Mouse (Mus musculus): Measurements from ENCODE around the gene Il23a. TPM values are rescaled to one million over a fixed set of nuclear protein-coding genes. Genes with fewer than 3 reads are reported as not detected.

The Il23a gene
- total and polyA plus RNA-seq, 3 experiments: 0.32 to 3.6 (median 0.49) TPM

GRCm38 (mm10) chr10:128309654-128310053 is 11.1 kb upstream of the Il23a start:
- dilution Hi-C loops (cut with MboI; ENCODE audit: extremely low pct_ligation_motif_present, extremely low pct_unique_long_range_greater_than_20kb, low sequenced_read_pairs): no loop called here

GRCm38 (mm10) chr10:128303126-128304021 is 4.8 kb upstream of the Il23a start, which contains the start of gene Pan2:
Gene Pan2, plus strand, starts transcription at chr10:128303335.
- Histone ChIP-seq H3K9ac (ENCODE audit: insufficient read depth, low read depth) (peak within 1 kb of the TSS; percentile 98), H3K27ac (ENCODE audit: insufficient read depth, low read depth) (peak within 1 kb of the TSS; percentile 83), H3K36me3 (replicated peaks in 1 of 2; ENCODE audit: control insufficient read depth in 1 of 2, insufficient read depth in 1 of 2, low read length in 1 of 2) (peaks cover 3 to 20% of the 10 kb centered on the region in 2 experiments), H3K4me2 (ENCODE audit: insufficient read depth, low read depth, poor library complexity, severe bottlenecking) (peak within 1 kb of the TSS; percentile 97), H3K27me3 (replicated peaks) (no peaks in the 10 kb centered on the region), H3K9me3 (replicated peaks; ENCODE audit: low read length) (no peaks in the 10 kb centered on the region), H3K4me3 (replicated peaks in 1 of 3; ENCODE audit: low read depth in 2 of 3, low read length in 2 of 3, poor library complexity in 1 of 3) (peak within 1 kb of the TSS; percentile 70 to 95 (median 80)), H3K79me2 (replicated peaks; ENCODE audit: control insufficient read depth, extremely low read depth, insufficient read depth, poor library complexity, severe bottlenecking) (no peaks in the 10 kb centered on the region; the same call in 1 of the 2 replicates), H3K4me1 (ENCODE audit: control insufficient read depth in 1 of 2, insufficient read depth in 2 of 2) (peaks cover 13 to 38% of the 10 kb centered on the region in 2 experiments)
- in situ Hi-C loops (cut with MboI; ENCODE audit: low pct_ligation_motif_present, low pct_unique_long_range_greater_than_20kb, low sequenced_read_pairs) (no loop called here), dilution Hi-C loops (cut with MboI; ENCODE audit: extremely low pct_ligation_motif_present, extremely low pct_unique_long_range_greater_than_20kb, low sequenced_read_pairs) (no loop called here)
- peak; percentile 99 for DNase-seq (ENCODE audit: extremely low read depth)
- TF ChIP-seq USF1 (IDR thresholded peaks at IDR 0.05; ENCODE audit: low read depth, low read length): no peak
- TF ChIP-seq MEF2A (IDR thresholded peaks at IDR 0.05; ENCODE audit: borderline replicate concordance, low read depth, low read length): peak; percentile 84
- no peak for TF ChIP-seq USF2 (conservative IDR thresholded peaks at IDR 0.05; ENCODE audit: low read depth, low read length)
- TF ChIP-seq CHD1 (IDR thresholded peaks at IDR 0.05; ENCODE audit: low read depth, low read length): 0 out of 2 replicates have a peak, but pooled peaks have one; percentile 62
- TF ChIP-seq RCOR1 (conservative IDR thresholded peaks at IDR 0.05; ENCODE audit: low read depth, low read length): 0 out of 2 replicates have a peak, but pooled peaks have one; percentile 10
- peak; percentile 44 for TF ChIP-seq IRF4 (IDR thresholded peaks at IDR 0.05; ENCODE audit: low read depth, low read length)
- TF ChIP-seq PAX5 (IDR thresholded peaks at IDR 0.05; ENCODE audit: low read length): no peak
- TF ChIP-seq TBP (conservative IDR thresholded peaks at IDR 0.05; ENCODE audit: low read depth, low read length): peak; percentile 86
- peak; percentile 97 for TF ChIP-seq CHD2 (IDR thresholded peaks at IDR 0.05; ENCODE audit: low read length)
- no peak for TF ChIP-seq UBTF (IDR thresholded peaks at IDR 0.05; ENCODE audit: low read depth, low read length)
- no peak for TF ChIP-seq RAD21 (IDR thresholded peaks at IDR 0.05; ENCODE audit: low read depth, low read length)
- peak; percentile 20; the same call in 1 of the 2 replicates for TF ChIP-seq ETS1 (conservative IDR thresholded peaks at IDR 0.05; ENCODE audit: low read depth, low read length)
- TF ChIP-seq ZKSCAN1 (IDR thresholded peaks at IDR 0.05; ENCODE audit: borderline replicate concordance, low read depth, low read length): no peak
- 0 out of 2 replicates have a peak, but pooled peaks have one; percentile 40 for TF ChIP-seq EP300 (IDR thresholded peaks at IDR 0.05; ENCODE audit: low read length)
- no peak for TF ChIP-seq MAFK (IDR thresholded peaks at IDR 0.05; ENCODE audit: insufficient replicate concordance, low read length)
- TF ChIP-seq MAX (IDR thresholded peaks at IDR 0.05; ENCODE audit: low read length): peak; percentile 60; the same call in 1 of the 2 replicates
- TF ChIP-seq TCF12 (IDR thresholded peaks at IDR 0.05; ENCODE audit: low read depth, low read length): peak; percentile 55
- TF ChIP-seq HCFC1 (IDR thresholded peaks at IDR 0.05; ENCODE audit: low read depth, low read length): peak; percentile 76
- peak; percentile 90; the same call in 1 of the 2 replicates for TF ChIP-seq KAT2A (IDR thresholded peaks at IDR 0.05; ENCODE audit: insufficient replicate concordance, low read length)
- peak; percentile 75 for TF ChIP-seq ZMIZ1 (IDR thresholded peaks at IDR 0.05; ENCODE audit: low read depth, low read length)
- peak; percentile 78 for TF ChIP-seq MYC (IDR thresholded peaks at IDR 0.05; ENCODE audit: low read depth, low read length)
- no peak for TF ChIP-seq SMC3 (IDR thresholded peaks at IDR 0.05; ENCODE audit: low read depth, low read length)
- peak; percentile 46; the same call in 1 of the 2 replicates for TF ChIP-seq JUND (conservative IDR thresholded peaks at IDR 0.05; ENCODE audit: low read depth, low read length)
- TF ChIP-seq E2F4 (IDR thresholded peaks at IDR 0.05; ENCODE audit: insufficient replicate concordance, low read depth, low read length): peak; percentile 82; the same call in 1 of the 2 replicates
- peak; percentile 83 for TF ChIP-seq SIN3A (IDR thresholded peaks at IDR 0.05; ENCODE audit: low read length)
- TF ChIP-seq NRF1 (IDR thresholded peaks at IDR 0.05; ENCODE audit: low read depth, low read length): peak; percentile 52; the same call in 1 of the 2 replicates

More at GRCm38 (mm10) chr10:128309654-128310053, 11.1 kb upstream of the Il23a start:
- in situ Hi-C loops (cut with MboI; ENCODE audit: low pct_ligation_motif_present, low pct_unique_long_range_greater_than_20kb, low sequenced_read_pairs): no loop called here
- Histone ChIP-seq H3K27me3 (replicated peaks) (no peaks in the 10 kb centered on the region), H3K4me1 (ENCODE audit: control insufficient read depth in 1 of 2, insufficient read depth in 2 of 2) (peaks cover 10 to 27% of the 10 kb centered on the region in 2 experiments), H3K9ac (ENCODE audit: insufficient read depth, low read depth) (no peak overlapping the region), H3K27ac (ENCODE audit: insufficient read depth, low read depth) (peak overlapping the region; percentile 53), H3K4me3 (replicated peaks in 1 of 3; ENCODE audit: low read depth in 2 of 3, low read length in 2 of 3, poor library complexity in 1 of 3) (no peak overlapping the region), H3K79me2 (replicated peaks; ENCODE audit: control insufficient read depth, extremely low read depth, insufficient read depth, poor library complexity, severe bottlenecking) (no peaks in the 10 kb centered on the region), H3K4me2 (ENCODE audit: insufficient read depth, low read depth, poor library complexity, severe bottlenecking) (no peak overlapping the region), H3K9me3 (replicated peaks; ENCODE audit: low read length) (no peaks in the 10 kb centered on the region), H3K36me3 (replicated peaks in 1 of 2; ENCODE audit: control insufficient read depth in 1 of 2, insufficient read depth in 1 of 2, low read length in 1 of 2) (peaks cover 29 to 71% of the 10 kb centered on the region in 2 experiments)
- peak; percentile 57 for DNase-seq (ENCODE audit: extremely low read depth)
- no peak for TF ChIP-seq POLR2AphosphoS2 (IDR thresholded peaks at IDR 0.05; ENCODE audit: low read depth, low read length)
- TF ChIP-seq TBP (conservative IDR thresholded peaks at IDR 0.05; ENCODE audit: low read depth, low read length): peak; percentile 58; the same call in 1 of the 2 replicates
- peak in 1 of 2 experiments; percentile 42; a peak in 2 of 4 replicates for TF ChIP-seq CTCF (conservative IDR thresholded peaks at IDR 0.05 in 1 of 2, IDR thresholded peaks at IDR 0.05 in 1 of 2; ENCODE audit: low read depth in 2 of 2, low read length in 2 of 2)
- TF ChIP-seq SMC3 (IDR thresholded peaks at IDR 0.05; ENCODE audit: low read depth, low read length): peak; percentile 24; the same call in 1 of the 2 replicates
- no peak for TF ChIP-seq ZNF384 (IDR thresholded peaks at IDR 0.05; ENCODE audit: low read depth, low read length)
- no peak for TF ChIP-seq CHD1 (IDR thresholded peaks at IDR 0.05; ENCODE audit: low read depth, low read length)
- TF ChIP-seq RAD21 (IDR thresholded peaks at IDR 0.05; ENCODE audit: low read depth, low read length): peak; percentile 9
